Mouse (Mus musculus) limb, embryonic 12.5 days (tissue): ENCODE measurements around the gene Cobl. TPM values are rescaled to one million over a fixed set of nuclear protein-coding genes. Genes with fewer than 3 reads are reported as not detected.
A peak's percentile ranks its signal among the peaks of the same experiment; 100 is the strongest.

Experiments used
- ATAC-seq: fragments of 200-750 bp; cut with Nextera tagmentation; 2 replicates; pipeline ENCODE4 v1.8.0; 2017; ENCODE audit warnings: low read depth, moderate TSS enrichment; ENCODE audit not compliant: insufficient number of reproducible peaks, insufficient read depth, low FRiP score, low TSS enrichment
- H3K27ac ChIP-seq: fragments of 300-500 bp; sonication (generic); 2 replicates; pipeline ENCODE4 v1.5.1; 2016; ENCODE audit warnings: mild to moderate bottlenecking, moderate library complexity
- H3K27me3 ChIP-seq: fragments of 300-500 bp; sonication (generic); 2 replicates; pipeline ENCODE4 v1.6.1; 2016; ENCODE audit warnings: mild to moderate bottlenecking, moderate library complexity
- H3K36me3 ChIP-seq: fragments of 300-500 bp; sonication (generic); 2 replicates; pipeline ENCODE4 v1.6.1; 2016; ENCODE audit warnings: mild to moderate bottlenecking, moderate library complexity
- H3K4me1 ChIP-seq: fragments of 300-500 bp; sonication (generic); replicated peaks from 2 replicates; pipeline ENCODE4 v1.6.1; 2016
- H3K4me2 ChIP-seq: fragments of 300-500 bp; sonication (generic); 2 replicates; pipeline ENCODE4 v1.6.1; 2016; ENCODE audit warnings: mild to moderate bottlenecking, moderate library complexity
- H3K4me3 ChIP-seq: fragments of 300-500 bp; sonication (generic); replicated peaks from 2 replicates; pipeline ENCODE4 v1.5.1; 2016; ENCODE audit warnings: mild to moderate bottlenecking
- H3K9ac ChIP-seq: fragments of 300-500 bp; sonication (generic); replicated peaks from 2 replicates; pipeline ENCODE4 v1.6.1; 2016; ENCODE audit warnings: mild to moderate bottlenecking, moderate library complexity
- H3K9me3 ChIP-seq: fragments of 300-500 bp; sonication (generic); 2 replicates; pipeline ENCODE4 v1.6.1; 2016; ENCODE audit warnings: mild to moderate bottlenecking, moderate library complexity
- WGBS: fragments of 180-500 bp; shearing (Covaris S2); methylation state at CpG from one replicate; pipeline ENCODE4 v1.1.7; 2016; 5-methylcytosine and 5-hydroxymethylcytosine counted together
- polyA plus RNA-seq: library from polyadenylated mRNA; unstranded; fragments of >200 nt; fragmentation: Nextera tagmentation; extraction: Ambion mirVana; gene quantifications from 2 replicates; pipeline ENCODE4 v1.2.1, GENCODE M21; 2016

Gene Cobl
- polyA plus RNA-seq, 1 experiment from 2014 or later: 3.1 TPM

DNA sequence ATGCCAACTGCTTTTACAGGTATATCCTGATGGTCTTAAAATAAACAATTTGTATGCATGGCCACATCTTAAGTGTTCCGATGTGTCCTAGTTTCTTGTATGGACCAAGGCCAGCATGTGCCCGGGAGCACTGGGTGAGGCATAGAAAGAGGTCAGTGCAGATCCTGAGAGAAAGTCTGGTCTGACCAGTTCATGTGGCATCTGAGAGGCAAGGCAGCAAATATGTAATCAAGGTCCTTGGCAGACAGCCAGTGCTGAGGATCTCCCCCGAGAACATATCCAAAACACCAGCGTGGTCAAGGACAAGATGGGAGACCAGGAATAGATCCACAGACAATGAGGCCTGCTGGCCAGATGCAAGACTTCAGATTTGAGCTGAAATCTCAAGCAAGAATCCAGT is 81.8 kb downstream of the Cobl start:
- Histone ChIP-seq H3K36me3 (no peaks in the 10 kb centered on the region), H3K9me3 (no peaks in the 10 kb centered on the region), H3K4me2 (no peak overlapping the region), H3K4me1 (no peaks in the 10 kb centered on the region), H3K9ac (no peak overlapping the region), H3K27me3 (no peaks in the 10 kb centered on the region), H3K4me3 (no peak overlapping the region), H3K27ac (no peak overlapping the region)
- no peak for ATAC-seq
- 86% methylated on average over 4 of the region's 4 CpGs for WGBS

DNA sequence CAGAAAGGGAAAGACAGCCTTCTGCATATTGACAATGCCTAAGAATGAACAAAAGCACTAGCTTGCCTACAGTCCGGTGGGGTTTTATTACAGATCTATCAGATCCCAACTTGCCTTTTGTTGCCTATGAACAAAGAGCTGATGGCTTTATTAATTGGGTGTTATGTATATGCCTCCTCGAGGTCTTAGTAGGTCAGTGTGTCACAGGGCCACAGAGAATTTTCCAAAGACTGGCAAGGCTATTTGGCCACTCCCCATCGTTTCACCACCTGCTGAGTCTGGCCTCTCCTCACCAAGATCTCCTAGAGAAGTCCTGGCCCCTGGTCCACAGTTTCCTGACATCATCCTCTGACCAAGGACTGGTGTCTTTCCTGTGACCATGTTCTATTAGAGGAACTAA is 83.7 kb downstream of the Cobl start:
- 81% methylated on average over 3 of the region's 3 CpGs for WGBS
- no peaks in the 10 kb centered on the region for H3K9me3 ChIP-seq

GRCm38 (mm10) chr11:12376628-12377027 is 88.1 kb downstream of the Cobl start:
- WGBS: 67% methylated on average over 3 of the region's 3 CpGs
- Histone ChIP-seq H3K27me3 (no peaks in the 10 kb centered on the region), H3K4me2 (no peak overlapping the region), H3K4me1 (no peaks in the 10 kb centered on the region), H3K36me3 (no peaks in the 10 kb centered on the region), H3K9ac (no peak overlapping the region), H3K4me3 (no peak overlapping the region), H3K27ac (no peak overlapping the region), H3K9me3 (no peaks in the 10 kb centered on the region)
- no peak for ATAC-seq

More for the DNA sequence above, 83.7 kb downstream of the Cobl start:
- Histone ChIP-seq H3K4me2 (no peak overlapping the region), H3K9ac (no peak overlapping the region), H3K36me3 (no peaks in the 10 kb centered on the region), H3K27me3 (no peaks in the 10 kb centered on the region), H3K27ac (no peak overlapping the region), H3K4me3 (no peak overlapping the region), H3K4me1 (no peaks in the 10 kb centered on the region)
- ATAC-seq: no peak

DNA sequence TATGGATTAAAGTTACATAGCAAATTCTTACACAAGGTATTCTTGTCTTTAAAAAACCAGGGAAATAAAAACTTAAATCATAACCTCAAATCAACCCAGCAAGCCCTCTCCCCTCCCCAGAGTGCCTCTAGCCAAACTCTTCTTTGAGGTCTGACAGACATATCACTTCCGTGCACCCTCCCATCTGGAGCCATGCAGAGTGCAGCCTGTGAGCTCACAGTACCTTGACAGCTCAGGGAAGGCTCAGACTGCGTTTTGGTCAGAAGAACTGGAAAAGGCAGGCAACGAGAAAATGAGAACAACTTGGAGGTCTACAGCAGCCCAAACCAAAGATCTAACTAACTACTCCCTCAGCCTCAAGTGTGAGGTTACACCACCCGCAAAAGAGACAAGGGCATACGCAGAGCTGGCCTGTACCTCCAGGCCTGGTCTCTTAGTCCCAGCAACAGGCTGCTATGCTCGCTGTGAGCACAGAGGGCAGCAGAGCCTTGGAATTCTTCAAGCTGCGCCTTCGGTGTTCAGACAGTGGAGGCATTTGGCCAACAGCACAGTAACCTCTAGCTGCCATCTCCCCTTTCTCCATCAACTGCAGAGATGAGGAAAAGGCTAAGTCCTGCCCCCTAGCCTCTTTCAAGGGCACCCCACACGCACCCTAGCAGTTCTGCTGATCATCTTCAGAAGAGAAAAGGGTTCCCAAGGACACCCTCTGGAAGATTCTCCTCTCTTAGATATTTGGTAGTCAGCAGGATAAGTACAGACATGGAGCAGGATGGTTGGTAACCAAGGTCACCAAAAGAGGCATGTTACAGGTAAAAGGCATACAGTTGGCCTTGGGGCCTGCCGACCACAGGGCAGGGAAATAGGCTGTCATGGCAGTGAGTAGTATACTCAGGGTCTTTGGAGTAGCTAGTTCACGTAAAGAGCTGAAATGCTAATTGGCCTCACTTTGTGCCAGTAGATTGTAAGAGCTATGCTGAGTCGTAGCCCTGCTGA is 91.4 kb downstream of the Cobl start:
- H3K4me3 ChIP-seq: no peak overlapping the region
- H3K4me1 ChIP-seq: no peaks in the 10 kb centered on the region
- WGBS: 37% methylated on average over 12 of the region's 12 CpGs
- no peaks in the 10 kb centered on the region for H3K9me3 ChIP-seq
- H3K27ac ChIP-seq: no peak overlapping the region
- H3K9ac ChIP-seq: no peak overlapping the region
- H3K27me3 ChIP-seq: no peaks in the 10 kb centered on the region
- H3K4me2 ChIP-seq: no peak overlapping the region
- no peaks in the 10 kb centered on the region for H3K36me3 ChIP-seq
- peak; percentile 84; the same call in 1 of the 2 replicates for ATAC-seq

DNA sequence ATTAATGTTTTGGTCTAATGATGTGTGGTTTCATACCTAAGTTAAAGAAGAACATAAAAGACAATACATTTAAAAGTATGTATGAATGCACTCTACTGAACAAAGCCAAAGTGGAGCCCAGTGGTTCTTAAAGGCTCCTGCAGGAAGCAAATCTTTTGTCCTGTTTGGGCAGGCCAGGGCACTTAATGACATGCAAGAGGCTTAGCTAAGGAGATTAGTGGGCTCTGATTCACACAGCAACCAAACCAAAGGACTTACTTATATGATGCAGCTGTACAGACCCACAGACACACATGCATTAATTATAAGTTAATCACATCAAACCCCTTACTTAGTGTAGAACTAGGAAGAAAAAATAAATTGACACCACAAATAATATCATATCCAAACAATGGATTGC is 93.8 kb downstream of the Cobl start:
- H3K27ac ChIP-seq: no peak overlapping the region

DNA sequence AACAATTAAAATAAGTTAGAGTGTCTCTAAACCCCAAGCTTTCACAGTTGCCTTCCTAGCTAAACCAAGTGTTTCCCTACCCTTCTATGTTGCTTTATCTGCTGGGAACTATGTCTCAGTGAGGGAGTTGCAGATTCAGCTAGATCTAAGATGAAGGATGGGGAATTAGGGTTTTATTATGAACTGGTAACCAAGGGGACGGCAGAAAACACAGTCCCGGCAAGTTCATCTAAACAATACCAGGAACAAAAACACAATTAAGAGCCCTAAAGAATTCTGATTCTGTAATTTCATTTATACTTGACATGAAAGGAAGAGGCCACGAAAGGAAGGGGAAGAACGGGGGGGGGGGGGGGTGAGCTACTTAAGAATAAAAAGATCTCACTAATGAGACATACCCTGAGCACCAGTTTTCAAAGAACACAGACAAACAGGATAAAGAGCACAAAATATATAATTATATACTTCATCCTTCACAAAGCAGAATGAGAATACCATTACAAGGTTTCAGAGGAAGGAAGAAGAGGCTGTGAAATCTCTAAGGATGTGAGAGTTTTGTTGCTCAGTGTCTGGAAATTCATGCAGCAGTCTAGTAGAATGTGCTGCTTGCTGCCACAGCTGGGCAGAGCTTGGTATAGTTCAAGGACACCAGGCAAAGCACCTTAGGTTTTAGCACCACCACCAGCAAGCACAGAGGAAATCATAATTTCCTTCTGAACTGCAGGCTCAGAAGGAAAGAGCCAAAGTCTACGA is 97.2 kb downstream of the Cobl start:
- no peak overlapping the region for H3K9ac ChIP-seq
- no peaks in the 10 kb centered on the region for H3K36me3 ChIP-seq
- WGBS: 70% methylated on average over 5 of the region's 5 CpGs
- H3K4me3 ChIP-seq: no peak overlapping the region
- H3K4me2 ChIP-seq: no peak overlapping the region
- no peak overlapping the region for H3K27ac ChIP-seq
- no peaks in the 10 kb centered on the region for H3K27me3 ChIP-seq
- no peaks in the 10 kb centered on the region for H3K4me1 ChIP-seq
- ATAC-seq: no peak
- H3K9me3 ChIP-seq: no peaks in the 10 kb centered on the region

More for the DNA sequence above, 93.8 kb downstream of the Cobl start:
- no peaks in the 10 kb centered on the region for H3K9me3 ChIP-seq
- ATAC-seq: no peak
- H3K4me2 ChIP-seq: no peak overlapping the region
- H3K9ac ChIP-seq: no peak overlapping the region
- no peaks in the 10 kb centered on the region for H3K27me3 ChIP-seq
- no peak overlapping the region for H3K4me3 ChIP-seq
- no peaks in the 10 kb centered on the region for H3K36me3 ChIP-seq
- no peaks in the 10 kb centered on the region for H3K4me1 ChIP-seq

DNA sequence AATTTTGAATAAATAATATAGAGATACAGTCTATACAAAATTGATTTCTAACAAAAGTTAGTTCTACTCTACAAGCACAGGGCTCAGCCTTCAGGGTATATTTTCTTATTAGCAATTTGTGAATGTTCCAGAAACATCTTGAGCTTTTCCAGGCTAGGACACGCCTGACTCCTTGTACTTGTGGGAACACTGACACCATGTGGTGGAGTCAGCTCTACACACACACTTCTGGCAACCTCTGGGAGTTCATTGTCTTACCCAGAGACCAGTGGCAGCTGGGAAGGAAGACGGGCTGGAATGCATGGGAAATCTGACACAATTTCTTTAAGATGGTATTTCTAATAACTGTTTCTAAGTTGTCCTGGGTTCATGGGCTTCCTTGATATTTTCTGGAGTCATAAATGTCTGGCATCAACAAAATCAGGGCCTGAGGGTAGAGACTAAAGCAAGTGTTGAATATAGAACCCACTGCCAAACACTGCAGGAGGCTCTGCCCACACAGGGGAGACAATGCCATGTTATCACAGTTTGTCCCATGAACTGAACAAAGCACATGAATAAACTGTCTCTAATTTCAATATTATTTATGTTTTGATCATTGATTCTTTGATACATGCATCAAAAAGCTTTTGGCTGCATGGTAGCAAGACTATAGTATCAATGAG is 105.3 kb downstream of the Cobl start:
- H3K9me3 ChIP-seq: no peaks in the 10 kb centered on the region
- H3K4me2 ChIP-seq: no peak overlapping the region
- H3K4me3 ChIP-seq: no peak overlapping the region
- no peak overlapping the region for H3K9ac ChIP-seq
- peak; percentile 81 for ATAC-seq
- no peaks in the 10 kb centered on the region for H3K4me1 ChIP-seq
- no peaks in the 10 kb centered on the region for H3K27me3 ChIP-seq
- WGBS: 20% methylated on average over 2 of the region's 2 CpGs
- no peaks in the 10 kb centered on the region for H3K36me3 ChIP-seq
- no peak overlapping the region for H3K27ac ChIP-seq

DNA sequence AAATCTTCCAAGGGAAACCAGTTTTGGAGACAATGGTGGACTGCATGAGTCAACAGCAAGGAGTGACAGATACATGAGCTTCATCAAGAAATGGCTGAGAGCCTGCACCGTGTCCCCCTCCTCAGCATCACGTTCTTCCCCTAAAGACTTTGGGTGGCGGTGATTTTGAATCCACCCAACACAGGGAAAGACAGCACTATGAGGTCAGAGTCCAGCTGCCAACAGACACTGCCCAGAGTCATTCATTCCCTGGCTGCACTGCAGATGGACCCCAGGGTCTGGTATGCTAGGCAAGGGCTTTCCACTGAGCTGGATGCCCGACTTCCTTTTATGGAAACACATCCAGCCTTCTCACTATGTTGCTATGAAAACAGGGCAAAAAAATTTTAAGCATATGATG is 106.2 kb downstream of the Cobl start:
- H3K4me3 ChIP-seq: no peak overlapping the region
- H3K4me1 ChIP-seq: no peaks in the 10 kb centered on the region
- H3K9me3 ChIP-seq: no peaks in the 10 kb centered on the region
- H3K4me2 ChIP-seq: no peak overlapping the region
- WGBS: 81% methylated on average over 4 of the region's 4 CpGs
- no peak for ATAC-seq
- no peaks in the 10 kb centered on the region for H3K36me3 ChIP-seq
- H3K27ac ChIP-seq: no peak overlapping the region
- H3K27me3 ChIP-seq: no peaks in the 10 kb centered on the region
- no peak overlapping the region for H3K9ac ChIP-seq

DNA sequence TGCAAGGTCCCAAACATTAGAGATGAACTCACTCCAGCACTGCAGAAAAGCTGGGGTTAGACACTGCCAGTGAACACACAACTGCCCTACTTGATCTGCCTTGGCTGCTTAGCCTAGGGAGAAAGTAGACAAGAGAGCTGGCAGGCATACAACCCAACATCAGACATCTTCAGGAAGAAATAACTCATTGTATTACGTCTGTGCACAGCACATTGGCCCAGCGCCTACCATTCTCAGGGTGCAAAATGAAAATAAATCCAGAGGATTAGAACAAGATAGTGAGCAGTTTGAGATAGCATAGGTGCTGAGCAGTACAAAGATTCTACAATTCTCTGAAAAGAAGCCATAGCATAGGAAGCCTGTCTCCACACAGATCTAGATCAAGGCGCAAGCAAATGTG is 109.1 kb downstream of the Cobl start:
- no peaks in the 10 kb centered on the region for H3K36me3 ChIP-seq

GRCm38 (mm10) chr11:12350986-12351546 is 113.7 kb downstream of the Cobl start:
- 39% methylated on average over 3 of the region's 3 CpGs for WGBS
- 0 out of 2 replicates have a peak overlapping the region, but pooled peaks have one; percentile 18 for H3K27ac ChIP-seq
- H3K4me2 ChIP-seq: no peak overlapping the region
- no peaks in the 10 kb centered on the region for H3K27me3 ChIP-seq
- H3K9me3 ChIP-seq: no peaks in the 10 kb centered on the region
- no peak for ATAC-seq
- H3K36me3 ChIP-seq: no peaks in the 10 kb centered on the region
- H3K9ac ChIP-seq: no peak overlapping the region
- no peak overlapping the region for H3K4me3 ChIP-seq
- 0 out of 2 replicates have a peak, but pooled peaks cover 4% of the 10 kb centered on the region for H3K4me1 ChIP-seq

More for the DNA sequence above, 109.1 kb downstream of the Cobl start:
- no peak overlapping the region for H3K4me3 ChIP-seq
- H3K4me2 ChIP-seq: no peak overlapping the region
- 92% methylated on average over 3 of the region's 3 CpGs for WGBS
- no peak overlapping the region for H3K27ac ChIP-seq
- 0 out of 2 replicates have a peak, but pooled peaks cover 4% of the 10 kb centered on the region for H3K4me1 ChIP-seq
- no peak for ATAC-seq
- no peaks in the 10 kb centered on the region for H3K9me3 ChIP-seq
- no peak overlapping the region for H3K9ac ChIP-seq
- no peaks in the 10 kb centered on the region for H3K27me3 ChIP-seq

DNA sequence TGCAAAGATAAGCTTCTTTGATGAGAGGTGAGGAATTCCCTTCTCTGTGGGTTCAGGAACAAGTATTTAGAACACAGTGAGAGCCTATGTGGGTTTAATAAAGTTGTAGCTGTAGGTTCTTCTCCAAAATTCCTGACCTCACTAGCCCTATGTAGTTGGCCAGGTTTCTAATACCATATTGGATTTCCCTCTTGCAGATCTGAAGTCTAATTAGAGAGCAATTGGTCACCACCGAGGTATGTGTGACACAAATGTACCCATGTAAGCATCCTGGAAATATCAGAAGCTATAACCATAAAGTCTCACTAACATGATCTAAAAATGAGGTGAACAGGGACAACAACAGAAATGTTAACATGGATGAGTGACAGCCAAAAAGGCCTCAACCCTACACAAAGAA is 114.7 kb downstream of the Cobl start:
- no peaks in the 10 kb centered on the region for H3K36me3 ChIP-seq
- WGBS: 71% methylated on average over 1 of the region's 1 CpGs
- no peak for ATAC-seq

More for the DNA sequence above, 114.7 kb downstream of the Cobl start:
- Histone ChIP-seq H3K27ac (no peak overlapping the region), H3K4me1 (0 out of 2 replicates have a peak, but pooled peaks cover 4% of the 10 kb centered on the region), H3K4me3 (no peak overlapping the region), H3K27me3 (no peaks in the 10 kb centered on the region), H3K9ac (no peak overlapping the region), H3K9me3 (no peaks in the 10 kb centered on the region), H3K4me2 (no peak overlapping the region)
